Mouse (Mus musculus): ENCODE measurements around the gene Serpina12. TPM values are rescaled to one million over a fixed set of nuclear protein-coding genes. Genes with fewer than 3 reads are reported as not detected.

Gene Serpina12
- total RNA-seq, 2 experiments from 2014 or later, result 0.12 TPM; not detected in 1

- DNase-seq, result peak; percentile 40 to 55
These were observed 41.0 kb downstream of the Serpina12 start for GRCm38 (mm10) chr12:104003238-104003612.

GRCm38 (mm10) chr12:104002569-104003237 lies 41.5 kb downstream of the Serpina12 start:
- peak in 1 of 2 experiments; percentile 19 for DNase-seq

GRCm38 (mm10) chr12:104000594-104000993 lies 43.6 kb downstream of the Serpina12 start:
- no peak for DNase-seq

- peak; percentile 53 to 56 for DNase-seq
These were observed 44.6 kb downstream of the Serpina12 start for GRCm38 (mm10) chr12:103999611-104000010.

GRCm38 (mm10) chr12:103996513-103996912 lies 47.7 kb downstream of the Serpina12 start:
- no peak for DNase-seq

- DNase-seq, result peak; percentile 72 to 75
These were observed 48.8 kb downstream of the Serpina12 start for GRCm38 (mm10) chr12:103995292-103996072.

- peak; percentile 24 to 31 for DNase-seq
These were observed 51.3 kb downstream of the Serpina12 start for GRCm38 (mm10) chr12:103992945-103993344.

- no peak for DNase-seq
These were observed 54.4 kb downstream of the Serpina12 start, which contains the start of gene Serpina11 for GRCm38 (mm10) chr12:103989857-103990256. TSS of gene Serpina11 (minus strand) at chr12:103989957.

- no peak for DNase-seq
These were observed 54.8 kb downstream of the Serpina12 start for GRCm38 (mm10) chr12:103989514-103989767.

GRCm38 (mm10) chr12:103988754-103989513 lies 55.3 kb downstream of the Serpina12 start:
- no peak for DNase-seq

- no peak for DNase-seq
These were observed 58.4 kb downstream of the Serpina12 start for GRCm38 (mm10) chr12:103985868-103986267.

GRCm38 (mm10) chr12:103984935-103985334 lies 59.3 kb downstream of the Serpina12 start:
- peak; percentile 29 to 52 for DNase-seq

GRCm38 (mm10) chr12:103981646-103982360 lies 62.4 kb downstream of the Serpina12 start:
- peak; percentile 40 to 42 for DNase-seq

Other genes starting within 250 kb of the Serpina12 start
- gene Serpina1b, start 214.1 kb downstream of the Serpina12 start, total RNA-seq (2021), result not detected
- not detected for gene Serpina1a, start 180.9 kb downstream of the Serpina12 start, total RNA-seq (2021)
- not detected for gene Serpina1c, start 139.6 kb downstream of the Serpina12 start, total RNA-seq (2021)
- gene Serpina1e, start 85.5 kb downstream of the Serpina12 start, total RNA-seq (2021), result not detected
- not detected for gene Serpina11, start 54.5 kb downstream of the Serpina12 start, total RNA-seq (2021)
- under 1 TPM in 1 of 2 experiments, not detected in 1; 0.37 TPM for gene Serpina9, start 30.7 kb downstream of the Serpina12 start, total RNA-seq (2021)
- gene Serpina5, start 56.7 kb upstream of the Serpina12 start, total RNA-seq (2021), result not detected
- gene Serpina3a, start 68.3 kb upstream of the Serpina12 start, total RNA-seq (2021), result not detected
- gene Serpina3b, start 83.6 kb upstream of the Serpina12 start, total RNA-seq (2021), result not detected
- gene Serpina3c, start 109.4 kb upstream of the Serpina12 start, total RNA-seq (2021), result under 1 TPM; 0.23 to 0.45 TPM
- under 1 TPM in 1 of 2 experiments, not detected in 1; 0.78 TPM for gene Serpina3f, start 170.1 kb upstream of the Serpina12 start, total RNA-seq (2021)
- 1 to 10 TPM; 1.6 to 3.4 TPM for gene Serpina3g, start 191.8 kb upstream of the Serpina12 start, total RNA-seq (2021)
- gene Serpina3i, start 218.7 kb upstream of the Serpina12 start, total RNA-seq (2021), result 1 to 10 TPM in 1 of 2 experiments, not detected in 1; 1.2 TPM